Mouse (Mus musculus) embryonic fibroblast, embryonic 13.5 days (primary cell): Measurements from ENCODE around the gene Mylk. TPM values are rescaled to one million over a fixed set of nuclear protein-coding genes. Genes with fewer than 3 reads are reported as not detected.

Experiments
- H3K27ac ChIP-seq: 2 replicates; pipeline ENCODE4 v1.5.1; 2012; ENCODE audit warnings: low read length, control low read depth, inconsistent platforms; ENCODE audit not compliant: insufficient read depth
- H3K4me1 ChIP-seq: 2 replicates; pipeline ENCODE4 v1.6.1; 2011; ENCODE audit warnings: low read length; ENCODE audit not compliant: control insufficient read depth, insufficient read depth
- H3K4me3 ChIP-seq: 2 replicates; pipeline ENCODE4 v1.5.1; 2011; ENCODE audit warnings: mild to moderate bottlenecking, control low read depth, low read length; ENCODE audit not compliant: insufficient read depth
- CTCF ChIP-seq: IDR thresholded peaks from 2 replicates; pipeline ENCODE4 v1.5.1; 2011; ENCODE audit warnings: mild to moderate bottlenecking, control low read depth, low read length, moderate library complexity, borderline replicate concordance; ENCODE audit not compliant: insufficient read depth
- POLR2A ChIP-seq: IDR thresholded peaks from 2 replicates; pipeline ENCODE4 v1.6.1; 2011; ENCODE audit warnings: low read depth, mild to moderate bottlenecking, control low read depth, low read length, moderate library complexity
- polyA plus RNA-seq: library from polyadenylated mRNA; stranded (reverse); fragments of >200 nt; gene quantifications from 2 replicates; pipeline ENCODE4 v1.2.4, GENCODE M21; 2011; ENCODE audit warnings: low read depth; ENCODE audit not compliant: missing spikeins, insufficient read length

The Mylk gene
- polyA plus RNA-seq, 1 experiment: 60.8 TPM

DNA sequence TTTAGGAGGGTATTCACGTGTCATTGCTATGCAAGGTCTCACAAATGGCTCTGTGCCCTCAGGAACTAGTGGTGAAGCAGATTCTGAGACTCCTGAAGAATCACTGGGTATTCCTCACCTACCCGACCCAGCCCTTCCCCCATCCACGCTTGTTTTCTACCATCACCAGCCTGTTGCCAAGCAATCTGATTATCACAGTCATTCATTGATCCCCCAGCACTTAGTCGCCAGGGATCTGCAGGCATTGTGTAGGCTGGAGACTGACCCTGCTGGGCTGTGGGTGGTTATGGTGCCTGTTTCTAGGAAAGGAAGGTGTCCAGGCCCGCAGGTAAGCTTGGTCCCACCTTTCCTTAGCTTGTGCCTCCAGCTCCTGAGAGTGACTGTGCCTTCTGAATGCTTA, 155.0 kb downstream of the Mylk start:
- H3K4me3 ChIP-seq: no peak overlapping the region
- no peak overlapping the region for H3K27ac ChIP-seq
- H3K4me1 ChIP-seq: peaks cover 8% of the 10 kb centered on the region; the same call in 1 of the 2 replicates
- TF ChIP-seq POLR2A (no peak), CTCF (no peak)

GRCm38 (mm10) chr16:34900471-34900870, 155.5 kb downstream of the Mylk start:
- no peak overlapping the region for H3K27ac ChIP-seq

DNA sequence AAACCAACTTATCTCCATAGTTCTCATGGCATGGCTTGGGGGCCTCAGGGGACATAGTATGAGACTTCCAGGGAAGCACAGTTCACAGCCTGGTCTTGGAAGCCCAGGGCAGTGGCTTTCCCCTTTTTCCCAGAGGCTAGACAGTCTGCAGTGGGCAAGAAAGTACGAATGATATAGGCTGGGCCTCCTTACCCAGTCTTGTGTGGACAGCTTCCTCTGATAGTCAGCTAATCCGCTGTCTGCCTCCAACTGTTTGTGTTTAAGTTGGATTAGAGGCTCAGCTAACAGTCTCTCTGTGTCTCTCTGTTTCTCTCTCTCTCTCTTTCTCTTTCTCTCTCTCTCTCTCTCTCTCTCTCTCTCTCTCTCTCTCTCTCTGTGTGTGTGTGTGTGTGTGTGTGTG, 156.0 kb downstream of the Mylk start:
- Histone ChIP-seq H3K27ac (no peak overlapping the region), H3K4me1 (peaks cover 8% of the 10 kb centered on the region; the same call in 1 of the 2 replicates), H3K4me3 (no peak overlapping the region)
- TF ChIP-seq POLR2A: no peak
- no peak for TF ChIP-seq CTCF

More at GRCm38 (mm10) chr16:34900471-34900870, 155.5 kb downstream of the Mylk start:
- no peak overlapping the region for H3K4me3 ChIP-seq
- no peak for TF ChIP-seq POLR2A
- peaks cover 8% of the 10 kb centered on the region; the same call in 1 of the 2 replicates for H3K4me1 ChIP-seq

GRCm38 (mm10) chr16:34901611-34902293, 156.7 kb downstream of the Mylk start:
- H3K27ac ChIP-seq: no peak overlapping the region
- no peak for TF ChIP-seq CTCF
- no peak overlapping the region for H3K4me3 ChIP-seq
- peaks cover 8% of the 10 kb centered on the region; the same call in 1 of the 2 replicates for H3K4me1 ChIP-seq

- peaks cover 8% of the 10 kb centered on the region; the same call in 1 of the 2 replicates for H3K4me1 ChIP-seq
- TF ChIP-seq POLR2A (no peak), CTCF (peak; percentile 91)
- H3K4me3 ChIP-seq: no peak overlapping the region
- H3K27ac ChIP-seq: no peak overlapping the region
These were observed 157.3 kb downstream of the Mylk start for GRCm38 (mm10) chr16:34902294-34902680.

DNA sequence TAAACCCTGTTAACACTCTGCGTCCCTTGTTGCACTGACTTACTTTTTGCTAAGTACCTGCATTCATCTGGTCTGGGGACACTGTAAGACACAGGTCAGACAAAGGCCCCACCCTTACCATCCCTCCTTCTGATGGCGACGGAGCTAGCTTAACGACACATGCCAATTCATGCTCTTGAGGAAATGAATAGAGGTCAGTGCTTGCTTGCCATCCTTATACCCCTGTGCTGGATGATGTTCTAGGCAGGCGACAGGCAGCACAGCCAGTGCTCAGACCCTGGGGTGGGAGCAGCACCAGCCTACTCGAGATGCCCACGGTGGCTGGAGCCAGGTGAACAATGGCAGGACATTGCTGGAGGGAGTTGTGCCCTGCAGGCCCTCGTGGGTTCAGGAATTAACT, 157.8 kb downstream of the Mylk start:
- TF ChIP-seq POLR2A: no peak
- no peak for TF ChIP-seq CTCF
- Histone ChIP-seq H3K4me3 (no peak overlapping the region), H3K4me1 (peaks cover 8% of the 10 kb centered on the region; the same call in 1 of the 2 replicates), H3K27ac (no peak overlapping the region)

- H3K4me1 ChIP-seq: peaks cover 4% of the 10 kb centered on the region; the same call in 1 of the 2 replicates
- TF ChIP-seq POLR2A (no peak), CTCF (no peak)
- H3K27ac ChIP-seq: peak overlapping the region; percentile 38; the same call in 1 of the 2 replicates
- H3K4me3 ChIP-seq: no peak overlapping the region
These were observed 159.9 kb downstream of the Mylk start for GRCm38 (mm10) chr16:34904876-34905275.

GRCm38 (mm10) chr16:34909437-34909836, 164.4 kb downstream of the Mylk start:
- Histone ChIP-seq H3K4me1 (no peaks in the 10 kb centered on the region), H3K4me3 (no peak overlapping the region), H3K27ac (no peak overlapping the region)
- TF ChIP-seq CTCF (no peak), POLR2A (no peak)

DNA sequence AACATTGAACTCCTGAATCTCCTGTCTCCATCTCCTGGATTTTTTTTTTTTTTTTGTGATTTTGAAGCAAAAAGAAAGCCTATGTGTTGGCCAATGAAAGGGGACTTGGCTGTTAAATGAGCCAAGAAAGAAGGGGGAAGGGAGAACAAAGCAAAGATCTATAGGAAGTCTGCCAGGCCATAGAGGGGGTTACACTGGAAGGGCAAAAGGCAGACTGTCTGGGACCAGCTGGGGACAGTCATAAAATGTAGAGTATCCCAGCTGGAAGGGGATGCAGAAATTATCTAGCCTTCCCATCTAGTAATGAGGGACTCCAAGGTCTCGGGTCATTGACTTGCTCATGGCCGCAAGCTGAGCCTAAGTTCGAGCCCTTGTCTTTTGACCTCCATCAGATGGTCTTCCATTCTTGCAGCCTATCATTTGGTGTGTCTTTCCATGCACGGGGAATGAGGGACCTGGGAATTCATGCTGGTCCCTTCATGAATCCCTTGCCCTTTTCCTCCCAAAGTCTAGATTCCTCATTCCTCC, 172.4 kb downstream of the Mylk start:
- Histone ChIP-seq H3K4me3 (no peak overlapping the region), H3K4me1 (no peaks in the 10 kb centered on the region), H3K27ac (no peak overlapping the region)
- TF ChIP-seq POLR2A: no peak
- TF ChIP-seq CTCF: no peak

DNA sequence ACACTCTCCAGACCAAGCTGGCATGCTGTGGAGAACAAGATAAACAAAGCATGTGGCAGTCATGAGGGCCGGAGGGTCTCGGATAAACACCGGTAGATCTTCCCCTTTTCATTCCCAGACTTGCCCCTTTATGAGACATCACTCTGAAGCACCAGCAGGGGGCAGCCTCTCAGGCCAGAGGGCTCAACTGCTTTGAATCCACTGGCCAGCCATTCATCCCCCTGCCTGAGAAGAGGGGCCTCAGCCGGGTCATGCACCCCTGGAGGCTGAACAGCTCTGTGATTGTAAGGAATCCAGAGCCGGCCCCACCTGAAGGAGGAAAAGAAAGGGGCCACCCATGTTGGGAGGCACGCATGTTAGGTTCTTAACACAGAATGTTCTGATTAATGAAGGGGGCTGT, 175.2 kb downstream of the Mylk start:
- peaks cover 5% of the 10 kb centered on the region for H3K4me1 ChIP-seq
- H3K4me3 ChIP-seq: no peak overlapping the region
- no peak for TF ChIP-seq POLR2A
- TF ChIP-seq CTCF: peak; percentile 45
- no peak overlapping the region for H3K27ac ChIP-seq
